Mouse (Mus musculus): Measurements from ENCODE around the gene Cacna2d3. TPM values are rescaled to one million over a fixed set of nuclear protein-coding genes. Genes with fewer than 3 reads are reported as not detected.

Gene Cacna2d3
- total RNA-seq, 1 experiment: 0.40 TPM

GRCm38 (mm10) chr14:29041498-29041897 is 680.2 kb downstream of the Cacna2d3 start:
- in situ Hi-C loops (cut with MboI; ENCODE audit: low sequenced_read_pairs in 2 of 2, unreplicated experiment in 2 of 2): no loop called here
- no peaks in the 10 kb centered on the region for H3K4me1 ChIP-seq (ENCODE audit: control insufficient read depth in 2 of 2, insufficient read depth in 2 of 2, low read length in 2 of 2, poor library complexity in 1 of 2)
- no peaks in the 10 kb centered on the region for H3K36me3 ChIP-seq (ENCODE audit: control insufficient read depth, insufficient read depth, low read length, poor library complexity, severe bottlenecking)
- no peak for TF ChIP-seq HCFC1 (IDR thresholded peaks at IDR 0.05; ENCODE audit: borderline replicate concordance, insufficient read depth, low read length)
- TF ChIP-seq MAFK (IDR thresholded peaks at IDR 0.05; ENCODE audit: insufficient read depth, low read depth, low read length): no peak
- no peak for TF ChIP-seq ZNF384 (IDR thresholded peaks at IDR 0.05; ENCODE audit: low read depth, low read length)
- TF ChIP-seq ZC3H11A (IDR thresholded peaks at IDR 0.05; ENCODE audit: borderline replicate concordance, low read depth, low read length): no peak
- no peak for TF ChIP-seq CHD2 (IDR thresholded peaks at IDR 0.05; ENCODE audit: low read depth, low read length)
- no peak overlapping the region for H3K4me3 ChIP-seq (ENCODE audit: insufficient read depth in 1 of 2, low read depth in 1 of 2, low read length in 2 of 2, poor library complexity in 1 of 2, severe bottlenecking in 1 of 2)
- DNase-seq (ENCODE audit: low read depth, low spot score): no peak
- no peaks in the 10 kb centered on the region for H3K9me3 ChIP-seq (ENCODE audit: control insufficient read depth, insufficient read depth, low read depth, low read length)
- no peak overlapping the region for H3K9ac ChIP-seq (ENCODE audit: insufficient read depth, low read depth, low read length, poor library complexity, severe bottlenecking)
- no peak overlapping the region for H3K27ac ChIP-seq (ENCODE audit: insufficient read depth, low read depth, low read length, poor library complexity, severe bottlenecking)

GRCm38 (mm10) chr14:29040606-29041364 is 680.9 kb downstream of the Cacna2d3 start:
- Histone ChIP-seq H3K9ac (ENCODE audit: insufficient read depth, low read depth, low read length, poor library complexity, severe bottlenecking) (no peak overlapping the region), H3K4me1 (ENCODE audit: control insufficient read depth in 2 of 2, insufficient read depth in 2 of 2, low read length in 2 of 2, poor library complexity in 1 of 2) (no peaks in the 10 kb centered on the region), H3K4me3 (ENCODE audit: insufficient read depth in 1 of 2, low read depth in 1 of 2, low read length in 2 of 2, poor library complexity in 1 of 2, severe bottlenecking in 1 of 2) (no peak overlapping the region), H3K36me3 (ENCODE audit: control insufficient read depth, insufficient read depth, low read length, poor library complexity, severe bottlenecking) (no peaks in the 10 kb centered on the region), H3K27ac (ENCODE audit: insufficient read depth, low read depth, low read length, poor library complexity, severe bottlenecking) (no peak overlapping the region), H3K9me3 (ENCODE audit: control insufficient read depth, insufficient read depth, low read depth, low read length) (no peaks in the 10 kb centered on the region)
- in situ Hi-C loops (cut with MboI; ENCODE audit: low sequenced_read_pairs in 2 of 2, unreplicated experiment in 2 of 2): no loop called here
- TF ChIP-seq ZC3H11A (IDR thresholded peaks at IDR 0.05; ENCODE audit: borderline replicate concordance, low read depth, low read length) (no peak), CHD2 (IDR thresholded peaks at IDR 0.05; ENCODE audit: low read depth, low read length) (no peak), MAFK (IDR thresholded peaks at IDR 0.05; ENCODE audit: insufficient read depth, low read depth, low read length) (no peak), HCFC1 (IDR thresholded peaks at IDR 0.05; ENCODE audit: borderline replicate concordance, insufficient read depth, low read length) (no peak), ZNF384 (IDR thresholded peaks at IDR 0.05; ENCODE audit: low read depth, low read length) (no peak)
- DNase-seq (ENCODE audit: low read depth, low spot score): no peak

GRCm38 (mm10) chr14:29038246-29038645 is 683.4 kb downstream of the Cacna2d3 start:
- no peak overlapping the region for H3K27ac ChIP-seq (ENCODE audit: insufficient read depth, low read depth, low read length, poor library complexity, severe bottlenecking)
- TF ChIP-seq HCFC1 (IDR thresholded peaks at IDR 0.05; ENCODE audit: borderline replicate concordance, insufficient read depth, low read length) (no peak), ZNF384 (IDR thresholded peaks at IDR 0.05; ENCODE audit: low read depth, low read length) (no peak), CHD2 (IDR thresholded peaks at IDR 0.05; ENCODE audit: low read depth, low read length) (no peak), ZC3H11A (IDR thresholded peaks at IDR 0.05; ENCODE audit: borderline replicate concordance, low read depth, low read length) (no peak), MAFK (IDR thresholded peaks at IDR 0.05; ENCODE audit: insufficient read depth, low read depth, low read length) (no peak)
- in situ Hi-C loops (cut with MboI; ENCODE audit: low sequenced_read_pairs in 2 of 2, unreplicated experiment in 2 of 2): no loop called here
- H3K36me3 ChIP-seq (ENCODE audit: control insufficient read depth, insufficient read depth, low read length, poor library complexity, severe bottlenecking): no peaks in the 10 kb centered on the region
- H3K9ac ChIP-seq (ENCODE audit: insufficient read depth, low read depth, low read length, poor library complexity, severe bottlenecking): no peak overlapping the region
- H3K9me3 ChIP-seq (ENCODE audit: control insufficient read depth, insufficient read depth, low read depth, low read length): no peaks in the 10 kb centered on the region
- H3K4me3 ChIP-seq (ENCODE audit: insufficient read depth in 1 of 2, low read depth in 1 of 2, low read length in 2 of 2, poor library complexity in 1 of 2, severe bottlenecking in 1 of 2): no peak overlapping the region
- no peaks in the 10 kb centered on the region for H3K4me1 ChIP-seq (ENCODE audit: control insufficient read depth in 2 of 2, insufficient read depth in 2 of 2, low read length in 2 of 2, poor library complexity in 1 of 2)
- no peak for DNase-seq (ENCODE audit: low read depth, low spot score)

- no peak overlapping the region for H3K9ac ChIP-seq (ENCODE audit: insufficient read depth, low read depth, low read length, poor library complexity, severe bottlenecking)
- no peak overlapping the region for H3K4me3 ChIP-seq (ENCODE audit: insufficient read depth in 1 of 2, low read depth in 1 of 2, low read length in 2 of 2, poor library complexity in 1 of 2, severe bottlenecking in 1 of 2)
- no peak overlapping the region for H3K27ac ChIP-seq (ENCODE audit: insufficient read depth, low read depth, low read length, poor library complexity, severe bottlenecking)
- TF ChIP-seq CHD2 (IDR thresholded peaks at IDR 0.05; ENCODE audit: low read depth, low read length) (no peak), MAFK (IDR thresholded peaks at IDR 0.05; ENCODE audit: insufficient read depth, low read depth, low read length) (no peak), HCFC1 (IDR thresholded peaks at IDR 0.05; ENCODE audit: borderline replicate concordance, insufficient read depth, low read length) (no peak), ZNF384 (IDR thresholded peaks at IDR 0.05; ENCODE audit: low read depth, low read length) (no peak), ZC3H11A (IDR thresholded peaks at IDR 0.05; ENCODE audit: borderline replicate concordance, low read depth, low read length) (no peak)
- no peaks in the 10 kb centered on the region for H3K9me3 ChIP-seq (ENCODE audit: control insufficient read depth, insufficient read depth, low read depth, low read length)
- H3K36me3 ChIP-seq (ENCODE audit: control insufficient read depth, insufficient read depth, low read length, poor library complexity, severe bottlenecking): no peaks in the 10 kb centered on the region
- in situ Hi-C loops (cut with MboI; ENCODE audit: low sequenced_read_pairs in 2 of 2, unreplicated experiment in 2 of 2): no loop called here
- DNase-seq (ENCODE audit: low read depth, low spot score): no peak
- no peaks in the 10 kb centered on the region for H3K4me1 ChIP-seq (ENCODE audit: control insufficient read depth in 2 of 2, insufficient read depth in 2 of 2, low read length in 2 of 2, poor library complexity in 1 of 2)
These were observed 689.7 kb downstream of the Cacna2d3 start for GRCm38 (mm10) chr14:29031858-29032395.

All from ES-E14 (cell line).